Mouse (Mus musculus): ENCODE measurements around the gene Rufy3. TPM values are rescaled to one million over a fixed set of nuclear protein-coding genes. Genes with fewer than 3 reads are reported as not detected.

The Rufy3 gene
- polyA plus RNA-seq, 1 experiment from 2014 or later: 7.9 TPM

DNA sequence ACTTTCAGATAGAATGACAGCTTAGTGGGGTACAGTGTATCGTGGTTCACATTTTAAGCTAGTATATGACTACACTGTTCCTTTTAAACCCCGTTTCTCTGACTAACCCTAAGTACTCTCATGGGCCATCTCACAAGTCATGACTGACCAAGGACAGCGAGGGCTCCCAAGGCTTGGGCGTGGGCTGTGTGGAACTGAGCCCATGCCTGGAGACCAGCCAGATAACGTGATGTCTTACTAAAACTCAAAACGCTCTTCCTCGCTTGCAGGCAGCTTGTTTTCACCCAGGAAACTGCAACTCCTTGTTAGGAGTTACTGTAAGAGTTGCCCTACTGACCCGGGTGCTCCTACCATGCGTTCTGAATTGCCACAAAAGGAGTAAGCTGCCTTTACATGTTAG lies 78.7 kb downstream of the Rufy3 start:
- H3K9ac ChIP-seq: no peak overlapping the region
- H3K27me3 ChIP-seq (replicated peaks): no peaks in the 10 kb centered on the region
- H3K4me3 ChIP-seq: no peak overlapping the region
- H3K4me2 ChIP-seq: no peak overlapping the region
- peaks cover 42% of the 10 kb centered on the region for H3K36me3 ChIP-seq
- 80% methylated on average over 9 of the region's 9 CpGs for WGBS (ENCODE audit: insufficient replicate concordance)
- no peak overlapping the region for H3K27ac ChIP-seq
- peaks cover 1% of the 10 kb centered on the region for H3K4me1 ChIP-seq
- H3K9me3 ChIP-seq (replicated peaks): no peaks in the 10 kb centered on the region
- no peak for ATAC-seq

DNA sequence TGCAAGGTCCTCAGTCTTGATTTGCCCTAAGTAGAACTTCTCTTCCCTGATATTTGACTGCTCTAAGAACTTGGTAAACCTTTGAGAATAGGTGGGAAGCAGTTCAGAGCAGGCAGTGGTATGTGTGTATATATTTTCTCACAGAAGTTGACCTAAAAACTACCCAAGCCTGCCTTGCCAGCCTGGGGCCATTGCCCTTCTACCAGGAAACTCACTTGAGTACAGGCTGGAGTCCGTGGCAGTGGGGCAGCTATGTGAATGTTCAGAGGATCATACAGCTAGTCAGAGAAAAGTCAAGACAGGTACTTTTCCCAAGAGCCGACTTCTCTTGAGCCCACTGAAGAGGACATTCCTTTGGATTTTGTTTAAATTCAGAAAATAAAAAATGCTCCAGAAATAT lies 80.1 kb downstream of the Rufy3 start:
- Histone ChIP-seq H3K9me3 (replicated peaks) (no peaks in the 10 kb centered on the region), H3K27me3 (replicated peaks) (no peaks in the 10 kb centered on the region), H3K4me3 (no peak overlapping the region), H3K9ac (no peak overlapping the region), H3K4me1 (peaks cover 15% of the 10 kb centered on the region), H3K27ac (no peak overlapping the region), H3K36me3 (peaks cover 45% of the 10 kb centered on the region), H3K4me2 (no peak overlapping the region)
- ATAC-seq: no peak
- 71% methylated on average over 2 of the region's 2 CpGs for WGBS (ENCODE audit: insufficient replicate concordance)

DNA sequence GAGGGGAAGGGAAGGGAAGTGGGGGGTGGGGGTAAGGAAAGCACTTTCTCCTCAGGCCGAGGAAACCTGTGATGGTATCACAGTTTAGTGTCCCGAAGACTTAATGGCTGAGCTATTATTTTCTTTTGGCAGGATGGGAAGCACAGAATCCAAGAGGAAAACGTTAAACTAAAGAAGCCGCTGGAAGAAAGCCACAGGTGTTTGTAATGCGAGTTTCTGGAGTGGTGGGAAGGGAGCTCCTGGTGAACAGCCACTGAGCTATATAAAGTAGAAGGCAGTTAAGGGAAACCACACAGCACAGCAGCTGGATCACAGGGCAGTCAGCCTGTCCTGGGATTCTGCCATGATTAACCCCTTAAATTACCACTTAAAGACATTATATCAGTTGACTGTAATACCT lies 80.6 kb downstream of the Rufy3 start:
- Histone ChIP-seq H3K27me3 (replicated peaks) (no peaks in the 10 kb centered on the region), H3K9ac (no peak overlapping the region), H3K36me3 (peaks cover 48% of the 10 kb centered on the region), H3K27ac (no peak overlapping the region), H3K4me3 (no peak overlapping the region), H3K4me2 (no peak overlapping the region), H3K4me1 (peaks cover 20% of the 10 kb centered on the region), H3K9me3 (replicated peaks) (no peaks in the 10 kb centered on the region)
- ATAC-seq: no peak
- WGBS (ENCODE audit: insufficient replicate concordance): 48% methylated on average over 5 of the region's 5 CpGs

DNA sequence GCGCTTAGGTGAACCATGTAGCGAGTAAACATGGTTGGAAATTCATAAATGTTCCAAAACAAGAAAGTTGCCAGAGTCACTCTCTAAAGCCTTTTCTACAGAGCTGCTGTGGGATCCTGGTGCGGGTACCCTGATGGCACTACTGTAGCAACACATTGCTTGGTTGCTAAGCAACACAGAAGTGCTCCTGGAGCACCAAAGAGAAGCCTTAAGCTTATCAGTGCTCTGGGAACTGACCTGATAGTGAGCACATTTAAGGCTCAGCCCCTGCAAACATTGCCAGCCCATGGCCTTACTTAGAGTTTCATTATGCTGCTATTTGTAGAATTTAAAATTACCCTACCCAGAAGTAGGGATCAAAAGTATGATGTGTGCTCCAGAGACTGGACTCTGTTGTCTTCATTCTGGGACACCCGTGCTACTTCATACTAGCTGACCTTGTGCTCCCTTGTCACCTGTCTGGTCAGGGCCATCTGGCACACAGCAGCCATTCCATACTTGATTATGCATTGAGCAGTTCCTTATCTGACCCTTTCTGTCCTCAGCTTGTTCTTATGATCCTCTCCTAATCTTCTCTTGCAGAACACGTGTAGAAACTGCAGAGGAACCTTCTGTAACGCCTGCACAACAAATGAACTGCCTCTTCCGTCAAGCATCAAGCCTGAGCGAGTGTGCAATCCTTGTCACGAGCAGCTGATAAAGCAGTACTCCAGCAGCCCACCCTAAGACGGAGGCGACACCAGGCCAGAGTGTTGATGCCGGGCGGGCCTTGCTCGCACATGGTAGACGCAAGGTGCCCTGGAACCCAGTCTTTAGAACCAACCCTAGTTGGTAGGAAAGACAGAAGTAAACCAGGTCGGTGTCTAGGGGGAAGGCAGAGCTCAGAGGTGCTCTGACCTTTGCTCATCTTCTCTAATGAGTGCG lies 84.7 kb downstream of the Rufy3 start:
- peaks cover 49% of the 10 kb centered on the region for H3K36me3 ChIP-seq
- H3K27ac ChIP-seq: peak overlapping the region; percentile 8; the same call in 1 of the 2 replicates
- no peak overlapping the region for H3K4me3 ChIP-seq
- 45% methylated on average over 17 of the region's 17 CpGs for WGBS (ENCODE audit: insufficient replicate concordance)
- no peak overlapping the region for H3K9ac ChIP-seq
- H3K27me3 ChIP-seq (replicated peaks): no peaks in the 10 kb centered on the region
- peak; percentile 86 for ATAC-seq
- peak overlapping the region; percentile 37 for H3K4me2 ChIP-seq
- H3K4me1 ChIP-seq: peaks cover 22% of the 10 kb centered on the region
- no peaks in the 10 kb centered on the region for H3K9me3 ChIP-seq (replicated peaks)

DNA sequence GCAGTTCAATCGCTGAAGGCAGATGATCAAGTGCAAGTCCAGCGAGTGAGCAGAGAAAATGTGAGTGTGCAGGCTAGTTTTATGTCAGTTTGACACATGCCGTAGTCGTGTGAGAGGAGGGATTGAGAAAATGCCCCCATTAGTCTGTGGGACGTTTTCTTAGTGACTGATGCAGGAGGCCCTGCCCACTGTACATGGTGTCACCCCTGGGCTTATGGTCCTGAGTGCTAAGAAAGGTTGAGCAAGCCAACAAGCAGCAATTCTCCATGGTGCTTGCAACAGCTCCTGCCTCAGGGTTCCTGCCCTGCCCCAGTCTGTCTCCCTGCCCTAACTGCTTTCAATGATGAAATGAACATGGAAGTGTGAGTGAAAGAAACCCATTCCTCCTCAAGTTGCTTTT lies 87.7 kb downstream of the Rufy3 start:
- no peak for ATAC-seq
- H3K36me3 ChIP-seq: peaks cover 47% of the 10 kb centered on the region
- H3K27ac ChIP-seq: no peak overlapping the region
- peaks cover 22% of the 10 kb centered on the region for H3K4me1 ChIP-seq
- WGBS (ENCODE audit: insufficient replicate concordance): 76% methylated on average over 5 of the region's 5 CpGs
- no peak overlapping the region for H3K9ac ChIP-seq
- no peak overlapping the region for H3K4me3 ChIP-seq
- H3K9me3 ChIP-seq (replicated peaks): no peaks in the 10 kb centered on the region
- no peak overlapping the region for H3K4me2 ChIP-seq
- no peaks in the 10 kb centered on the region for H3K27me3 ChIP-seq (replicated peaks)

GRCm38 (mm10) chr5:88657868-88658267 lies 93.0 kb downstream of the Rufy3 start:
- Histone ChIP-seq H3K27me3 (replicated peaks) (no peaks in the 10 kb centered on the region), H3K9me3 (replicated peaks) (no peaks in the 10 kb centered on the region), H3K27ac (no peak overlapping the region), H3K4me1 (no peaks in the 10 kb centered on the region), H3K4me2 (no peak overlapping the region), H3K36me3 (peaks cover 61% of the 10 kb centered on the region), H3K9ac (no peak overlapping the region), H3K4me3 (no peak overlapping the region)
- 97% methylated on average over 1 of the region's 1 CpGs for WGBS (ENCODE audit: insufficient replicate concordance)
- ATAC-seq: no peak

DNA sequence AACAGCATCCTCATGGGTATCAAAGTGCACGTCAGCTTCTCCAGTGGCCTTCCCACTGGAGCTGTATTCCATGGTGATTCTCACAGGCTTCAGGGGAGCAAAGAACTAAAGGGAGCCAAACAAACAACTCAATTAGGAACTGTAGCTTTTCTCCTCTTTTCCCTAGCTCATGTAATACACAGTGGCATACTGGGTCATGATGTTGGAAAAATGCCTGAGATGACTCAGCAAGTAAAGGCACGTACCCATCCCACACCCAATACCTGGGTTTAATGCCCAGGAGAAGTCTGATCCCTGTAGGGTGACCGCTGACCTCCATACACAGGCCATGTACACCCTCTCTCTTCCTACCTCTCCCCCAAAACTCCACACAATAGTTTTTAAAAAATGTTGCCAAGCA lies 98.3 kb downstream of the Rufy3 start:
- no peak for ATAC-seq
- no peak overlapping the region for H3K9ac ChIP-seq
- H3K27ac ChIP-seq: no peak overlapping the region
- H3K4me1 ChIP-seq: no peaks in the 10 kb centered on the region
- 88% methylated on average over 3 of the region's 3 CpGs for WGBS (ENCODE audit: insufficient replicate concordance)
- no peak overlapping the region for H3K4me3 ChIP-seq
- no peaks in the 10 kb centered on the region for H3K9me3 ChIP-seq (replicated peaks)
- H3K4me2 ChIP-seq: no peak overlapping the region
- H3K27me3 ChIP-seq (replicated peaks): no peaks in the 10 kb centered on the region
- peaks cover 93% of the 10 kb centered on the region for H3K36me3 ChIP-seq

DNA sequence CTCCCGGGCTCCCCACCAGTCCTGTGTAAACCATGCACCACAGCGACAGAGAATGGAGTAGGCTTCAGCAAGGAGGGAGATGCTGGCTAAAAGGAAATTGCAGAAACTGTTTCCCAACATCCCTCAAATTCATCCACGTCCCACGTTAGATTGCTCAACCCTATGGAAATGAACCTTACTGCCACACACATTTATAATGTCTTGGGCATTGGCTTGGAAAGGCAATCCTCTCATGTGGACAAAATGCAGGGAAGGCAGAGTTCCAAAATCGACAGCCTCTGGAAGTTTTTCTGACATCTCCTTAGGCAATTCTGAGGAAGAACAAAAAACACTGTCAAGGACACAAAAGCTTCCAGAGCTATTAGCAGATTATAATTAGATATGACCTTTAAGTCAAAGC lies 99.0 kb downstream of the Rufy3 start:
- Histone ChIP-seq H3K9me3 (replicated peaks) (no peaks in the 10 kb centered on the region), H3K4me1 (no peaks in the 10 kb centered on the region), H3K27me3 (replicated peaks) (no peaks in the 10 kb centered on the region), H3K27ac (no peak overlapping the region), H3K4me3 (no peak overlapping the region), H3K9ac (no peak overlapping the region), H3K36me3 (peaks cover 93% of the 10 kb centered on the region), H3K4me2 (no peak overlapping the region)
- ATAC-seq: no peak
- WGBS (ENCODE audit: insufficient replicate concordance): 88% methylated on average over 5 of the region's 5 CpGs

DNA sequence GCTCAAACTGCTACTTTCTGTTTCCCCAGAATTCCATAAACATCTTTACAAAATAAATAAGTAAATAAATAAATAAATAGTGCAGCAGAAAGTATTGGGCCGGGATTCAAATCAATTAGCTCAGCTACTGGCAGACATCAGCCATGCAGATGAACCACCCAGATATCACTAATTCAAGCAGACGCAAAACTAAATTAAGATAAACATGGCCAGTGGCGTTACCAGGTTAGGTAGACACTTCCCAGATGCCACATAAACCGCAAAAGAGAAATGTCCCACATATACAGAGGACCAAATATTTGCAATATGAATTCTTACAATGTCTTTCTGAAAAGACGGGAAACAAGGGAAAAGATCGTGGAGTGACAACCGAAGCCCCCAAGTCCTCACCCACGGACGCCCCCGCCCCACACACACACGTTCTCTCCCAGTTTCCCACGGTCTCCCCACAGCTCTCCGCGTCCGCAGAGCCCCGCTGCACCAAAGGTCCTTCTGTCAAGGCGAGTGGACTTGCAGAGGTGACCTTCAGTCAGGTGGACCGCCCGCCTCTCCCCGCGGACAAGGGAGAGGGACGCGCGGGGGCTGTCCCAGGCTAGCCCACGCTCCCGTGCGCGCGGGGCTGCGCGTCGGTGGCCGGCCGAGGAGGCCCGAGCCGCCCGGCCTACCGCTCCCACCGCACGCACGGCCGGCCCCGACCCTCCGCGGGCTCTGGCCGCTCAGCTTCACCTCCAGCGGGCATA lies 110.0 kb downstream of the Rufy3 start:
- peak; percentile 38 for ATAC-seq
- under 1% methylated on average over 46 of the region's 47 CpGs for WGBS (ENCODE audit: insufficient replicate concordance)

GRCm38 (mm10) chr5:88675443-88676387 lies 110.9 kb downstream of the Rufy3 start, which contains the start of gene Grsf1:
Gene Grsf1, minus strand, starts transcription at chr5:88676171.
- Histone ChIP-seq H3K27me3 (replicated peaks) (0 out of 2 replicates have a peak, but pooled peaks cover 3% of the 10 kb centered on the region), H3K9ac (peak within 1 kb of the TSS; percentile 97), H3K9me3 (replicated peaks) (no peaks in the 10 kb centered on the region), H3K4me3 (peak within 1 kb of the TSS; percentile 93), H3K27ac (peak within 1 kb of the TSS; percentile 95), H3K36me3 (peaks cover 30% of the 10 kb centered on the region), H3K4me1 (peaks cover 46% of the 10 kb centered on the region), H3K4me2 (peak within 1 kb of the TSS; percentile 94)
- ATAC-seq: peak; percentile 93
- WGBS (ENCODE audit: insufficient replicate concordance): under 1% methylated on average over 101 of the region's 127 CpGs

More for the DNA sequence above, 110.0 kb downstream of the Rufy3 start:
- H3K36me3 ChIP-seq: peaks cover 38% of the 10 kb centered on the region
- H3K27me3 ChIP-seq (replicated peaks): 0 out of 2 replicates have a peak, but pooled peaks cover 3% of the 10 kb centered on the region
- peak overlapping the region; percentile 97 for H3K9ac ChIP-seq
- peak overlapping the region; percentile 94 for H3K4me2 ChIP-seq
- H3K27ac ChIP-seq: peak overlapping the region; percentile 95
- peak overlapping the region; percentile 93 for H3K4me3 ChIP-seq
- no peaks in the 10 kb centered on the region for H3K9me3 ChIP-seq (replicated peaks)
- H3K4me1 ChIP-seq: peaks cover 46% of the 10 kb centered on the region

GRCm38 (mm10) chr5:88678929-88679328 lies 114.1 kb downstream of the Rufy3 start:
- 32% methylated on average over 7 of the region's 7 CpGs for WGBS (ENCODE audit: insufficient replicate concordance)
- H3K9me3 ChIP-seq (replicated peaks): no peaks in the 10 kb centered on the region
- H3K4me2 ChIP-seq: peak overlapping the region; percentile 24

More at GRCm38 (mm10) chr5:88678929-88679328, 114.1 kb downstream of the Rufy3 start:
- H3K27ac ChIP-seq: no peak overlapping the region; the same call in 1 of the 2 replicates
- peaks cover 40% of the 10 kb centered on the region for H3K4me1 ChIP-seq
- ATAC-seq: no peak
- peaks cover 14% of the 10 kb centered on the region for H3K27me3 ChIP-seq (replicated peaks)
- H3K9ac ChIP-seq: 0 out of 2 replicates have a peak overlapping the region, but pooled peaks have one; percentile 10
- H3K4me3 ChIP-seq: no peak overlapping the region
- no peaks in the 10 kb centered on the region for H3K36me3 ChIP-seq
